Mouse (Mus musculus) layer of hippocampus, adult 2 months (tissue): Measurements from ENCODE around the gene Ints1. TPM values are rescaled to one million over a fixed set of nuclear protein-coding genes. Genes with fewer than 3 reads are reported as not detected.

Experiments used
- DNase-seq, 2 experiments: peaks; one replicate each; pipeline ENCODE4 v3.0.0; 2022; ENCODE audit warnings: low spot score in 2 of 2
- H3K27ac ChIP-seq: fragments of 200-600 bp; 2 replicates; pipeline ENCODE4 v1.8.1; 2022
- H3K4me3 ChIP-seq: fragments of 200-600 bp; 2 replicates; pipeline ENCODE4 v1.8.1; 2022; ENCODE audit warnings: mild to moderate bottlenecking
- CTCF ChIP-seq: fragments of 200-600 bp; conservative IDR thresholded peaks from 2 replicates; pipeline ENCODE4 v1.8.1; 2022; ENCODE audit warnings: antibody characterized with exemption, mild to moderate bottlenecking, moderate library complexity
- long read RNA-seq, 2 experiments: library from polyadenylated mRNA; stranded (forward); transcript quantifications; one replicate each; pipeline ENCODE4 v2.0.0; 2021; ENCODE audit warnings: borderline mapping rate in 2 of 2
- total RNA-seq, 2 experiments: library from RNA; stranded (reverse); gene quantifications; 2 replicates each; pipeline ENCODE4 v1.2.3; 2021

The Ints1 gene
- 100 to 1,000 TPM in 1 of 2 experiments, 10 to 100 TPM in 1; 94.7 to 103 TPM for total RNA-seq
- long read RNA-seq, experiment 1, full-length matches to known transcripts, result 4 of 31 reads
- long read RNA-seq, experiment 1, partial matches to known transcripts, result 16 of 31 reads
- long read RNA-seq, experiment 1, other reads (novel, unspliced or antisense), result 11 of 31 reads
- long read RNA-seq, experiment 2, full-length matches to known transcripts, result 11 of 51 reads
- long read RNA-seq, experiment 2, partial matches to known transcripts, result 23 of 51 reads
- long read RNA-seq, experiment 2, other reads (novel, unspliced or antisense), result 17 of 51 reads

- TF ChIP-seq CTCF, result peak; percentile 97
- DNase-seq, result peak; percentile 95 to 98
- peak within 1 kb of the TSS; percentile 90 for H3K4me3 ChIP-seq
- H3K27ac ChIP-seq, result peak within 1 kb of the TSS; percentile 87
Measured at GRCm38 (mm10) chr5:139775216-139775926, at the start of gene Ints1. Ints1 (minus strand) TSS chr5:139775674.

GRCm38 (mm10) chr5:139824531-139824930 is 49.1 kb upstream of the Ints1 start:
- no peak for TF ChIP-seq CTCF
- DNase-seq, result no peak
- Histone ChIP-seq H3K4me3 (no peak overlapping the region), H3K27ac (no peak overlapping the region)

- no peak for TF ChIP-seq CTCF
- no peak overlapping the region for H3K27ac ChIP-seq
- no peak for DNase-seq
Measured at GRCm38 (mm10) chr5:139821466-139822459, 46.3 kb upstream of the Ints1 start.

GRCm38 (mm10) chr5:139819538-139820181 is 44.2 kb upstream of the Ints1 start, which contains the start of gene Tmem184a:
Tmem184a (minus strand) TSS chr5:139819917.
- TF ChIP-seq CTCF, result no peak
- DNase-seq, result no peak
- H3K4me3 ChIP-seq, result no peak within 1 kb of the TSS

More at GRCm38 (mm10) chr5:139821466-139822459, 46.3 kb upstream of the Ints1 start:
- no peak overlapping the region for H3K4me3 ChIP-seq

GRCm38 (mm10) chr5:139818801-139819200 is 43.3 kb upstream of the Ints1 start:
- no peak for DNase-seq
- H3K27ac ChIP-seq, result no peak overlapping the region
- no peak overlapping the region for H3K4me3 ChIP-seq
- peak; percentile 70 for TF ChIP-seq CTCF

More at GRCm38 (mm10) chr5:139819538-139820181, 44.2 kb upstream of the Ints1 start, which contains the start of gene Tmem184a:
- no peak within 1 kb of the TSS for H3K27ac ChIP-seq

GRCm38 (mm10) chr5:139818056-139818455 is 42.6 kb upstream of the Ints1 start:
- no peak for DNase-seq
- Histone ChIP-seq H3K4me3 (no peak overlapping the region), H3K27ac (no peak overlapping the region)
- no peak for TF ChIP-seq CTCF

- peak; percentile 79 for TF ChIP-seq CTCF
- DNase-seq, result no peak
- H3K4me3 ChIP-seq, result no peak overlapping the region
- H3K27ac ChIP-seq, result no peak overlapping the region
Measured at GRCm38 (mm10) chr5:139817292-139817691, 41.8 kb upstream of the Ints1 start.

- DNase-seq, result no peak
- no peak for TF ChIP-seq CTCF
- no peak overlapping the region for H3K4me3 ChIP-seq
- no peak overlapping the region for H3K27ac ChIP-seq
Measured at GRCm38 (mm10) chr5:139816445-139816844, 41.0 kb upstream of the Ints1 start.

- no peak overlapping the region for H3K27ac ChIP-seq
- H3K4me3 ChIP-seq, result no peak overlapping the region
- no peak for TF ChIP-seq CTCF
- no peak for DNase-seq
Measured at GRCm38 (mm10) chr5:139815964-139816363, 40.5 kb upstream of the Ints1 start.

GRCm38 (mm10) chr5:139813963-139814381 is 38.5 kb upstream of the Ints1 start:
- no peak for TF ChIP-seq CTCF
- H3K4me3 ChIP-seq, result no peak overlapping the region
- DNase-seq, result no peak

GRCm38 (mm10) chr5:139813126-139813490 is 37.6 kb upstream of the Ints1 start:
- Histone ChIP-seq H3K4me3 (no peak overlapping the region), H3K27ac (no peak overlapping the region)
- no peak for DNase-seq
- no peak for TF ChIP-seq CTCF

More at GRCm38 (mm10) chr5:139813963-139814381, 38.5 kb upstream of the Ints1 start:
- H3K27ac ChIP-seq, result no peak overlapping the region
